Mouse (Mus musculus) lung, postnatal 36 days (tissue): Measurements from ENCODE around the gene Ppdpf.

Experiments
- DNase-seq: peaks from one replicate; pipeline ENCODE4 v3.0.0; 2022; ENCODE audit warnings: mixed read lengths

The Ppdpf gene

DNA sequence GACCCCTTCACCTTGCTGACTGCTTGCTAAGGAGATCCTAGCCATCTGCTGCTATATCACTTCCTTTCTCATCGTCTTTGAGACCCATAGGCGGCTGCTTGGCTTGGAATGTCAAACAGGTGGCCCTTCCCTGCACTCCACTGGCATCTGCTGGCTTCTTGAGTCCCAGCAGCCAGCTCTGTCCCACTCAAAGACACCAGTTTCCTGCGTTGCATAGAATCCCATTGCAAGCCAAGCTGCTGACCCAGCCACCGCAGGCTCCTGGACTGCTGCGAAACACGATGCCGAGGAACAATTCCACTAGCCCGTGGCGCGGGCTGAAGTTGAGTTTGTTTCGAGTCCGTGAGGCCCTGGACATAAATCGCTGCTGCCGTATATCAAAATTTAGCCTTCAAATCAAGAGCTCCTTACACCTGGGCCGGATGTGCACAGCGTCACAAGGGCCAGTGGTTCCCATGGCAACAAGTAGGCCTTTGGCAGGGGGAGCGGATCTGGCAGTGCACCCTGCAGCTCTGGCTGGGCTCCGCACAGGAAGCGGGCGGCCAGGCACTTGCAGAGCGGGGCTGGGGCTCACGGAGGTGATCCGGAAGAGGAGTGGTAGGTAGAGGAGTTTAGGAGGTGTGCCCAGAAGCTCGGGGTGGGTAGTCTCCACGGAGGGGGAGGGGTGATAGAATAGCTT lies 32.6 kb downstream of the Ppdpf start, which contains the start of gene Fndc11:
TSS of gene Fndc11 (plus strand) at position 476 of the 679 bp plus-strand sequence.
- DNase-seq, result peak; percentile 94

DNA sequence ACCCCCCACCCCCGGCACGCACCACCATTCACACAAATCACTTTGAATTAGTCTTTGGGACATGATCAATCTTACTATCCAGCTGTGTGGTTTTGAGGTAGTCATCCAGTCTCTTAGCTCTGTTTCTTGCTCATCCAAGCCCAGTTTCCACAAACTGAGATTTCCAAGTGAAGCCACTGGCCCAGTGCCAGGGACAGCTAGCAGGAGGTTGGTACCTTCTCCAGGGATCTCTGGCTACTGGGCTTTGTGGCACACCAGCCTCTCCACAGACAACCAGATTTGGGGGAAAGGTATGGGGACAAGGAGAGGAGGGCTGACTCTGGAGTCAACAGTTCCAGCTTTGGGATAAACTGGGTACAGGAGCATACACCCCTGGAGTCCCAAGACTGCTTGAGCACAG lies 33.3 kb downstream of the Ppdpf start:
- no peak for DNase-seq

DNA sequence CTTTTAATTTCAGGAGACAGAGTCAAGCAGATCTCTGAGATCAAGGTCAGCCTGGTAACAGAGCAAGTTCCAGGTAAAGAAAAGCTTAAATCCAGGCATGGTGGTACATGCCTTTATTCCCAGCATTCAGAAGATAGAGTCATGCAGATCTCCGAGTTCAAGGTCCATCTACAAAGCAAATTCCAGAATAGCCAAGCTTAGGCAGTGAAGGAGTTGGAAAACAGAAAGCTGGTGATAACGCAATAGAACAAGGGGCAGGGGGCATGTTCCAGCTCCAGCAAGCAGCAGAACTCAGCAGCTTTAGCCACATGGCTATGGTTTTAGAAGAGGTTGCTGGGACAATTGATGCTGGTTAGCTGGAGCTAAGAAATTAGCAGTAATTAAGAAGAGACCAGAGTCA lies 37.9 kb downstream of the Ppdpf start:
- no peak for DNase-seq

DNA sequence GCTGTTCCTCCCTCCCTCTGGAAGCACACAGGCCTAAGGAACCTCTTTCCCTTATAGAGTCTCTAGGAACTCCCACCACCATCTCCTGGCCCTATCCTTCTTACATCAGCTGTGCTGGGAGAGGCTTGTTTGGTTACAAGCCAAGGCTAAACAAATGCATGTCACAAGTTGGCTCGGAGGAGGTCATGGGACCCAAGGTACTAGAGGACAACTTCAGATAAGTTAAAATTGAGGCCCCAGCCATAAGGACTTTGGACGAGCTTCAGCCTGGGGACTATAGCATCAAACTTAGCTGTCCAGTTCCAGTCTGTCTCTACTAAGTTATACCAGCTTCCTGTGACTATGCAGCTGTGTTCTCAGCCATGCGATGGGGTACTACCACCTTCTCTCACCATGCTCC lies 40.1 kb downstream of the Ppdpf start:
- DNase-seq, result no peak

DNA sequence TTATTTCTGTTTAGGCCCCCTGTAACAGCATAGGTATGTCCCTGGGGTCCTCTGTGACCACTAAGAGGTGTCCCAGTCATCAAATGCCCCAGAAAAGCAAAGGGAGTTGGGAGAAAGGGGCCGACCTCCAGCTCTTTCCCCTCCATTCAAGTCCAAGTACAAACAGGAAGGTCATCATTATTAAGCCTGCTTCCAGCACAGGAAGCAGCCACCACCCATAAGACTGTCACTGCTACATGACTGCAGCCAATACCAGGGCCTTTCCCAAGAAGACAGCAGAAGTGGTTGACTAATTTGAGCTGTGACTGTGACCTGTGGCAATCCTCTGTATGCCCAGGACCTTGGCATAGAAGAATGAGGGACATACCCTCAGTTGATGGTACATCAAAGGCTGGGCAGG lies 41.3 kb downstream of the Ppdpf start:
- DNase-seq, result peak; percentile 69

DNA sequence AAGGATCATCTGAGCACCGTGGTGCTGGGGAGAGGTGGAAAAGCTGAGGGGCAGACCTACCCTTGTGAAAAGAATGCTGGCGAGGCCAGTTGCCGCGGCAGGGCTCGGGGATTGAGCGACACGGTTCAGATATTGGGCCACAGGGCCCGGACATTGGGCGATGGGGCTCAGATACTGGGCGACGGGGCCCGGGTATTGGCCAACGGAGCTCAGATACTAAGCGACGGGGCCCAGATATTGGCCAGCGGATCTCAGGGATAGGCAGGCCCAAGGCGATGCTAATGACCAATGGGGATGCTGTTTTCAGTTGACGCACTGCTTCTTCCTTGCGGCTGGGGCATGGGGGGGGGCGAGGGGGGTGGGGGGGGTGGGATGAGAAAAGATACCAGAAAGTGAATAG lies 44.1 kb downstream of the Ppdpf start:
- DNase-seq, result no peak

DNA sequence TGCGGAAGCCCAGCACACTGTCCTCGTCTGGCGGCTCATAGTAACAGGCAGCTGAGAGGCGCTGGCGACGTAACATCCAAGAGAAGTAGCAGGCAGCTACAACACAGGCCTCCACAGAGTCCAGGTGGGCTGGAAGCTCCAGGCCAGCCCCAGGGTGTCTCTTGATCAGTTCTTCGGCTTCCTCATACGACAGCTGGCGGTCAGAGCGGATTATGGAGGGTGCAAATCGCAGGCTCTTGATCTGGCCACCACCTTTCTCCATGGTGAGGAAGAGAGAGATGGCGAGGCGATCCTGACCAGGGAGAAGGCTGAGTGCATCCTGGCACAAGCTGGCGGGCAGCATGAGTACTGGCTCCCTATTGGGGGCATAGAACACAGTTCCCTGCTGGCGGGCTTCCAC lies 46.4 kb downstream of the Ppdpf start:
- DNase-seq, result no peak

DNA sequence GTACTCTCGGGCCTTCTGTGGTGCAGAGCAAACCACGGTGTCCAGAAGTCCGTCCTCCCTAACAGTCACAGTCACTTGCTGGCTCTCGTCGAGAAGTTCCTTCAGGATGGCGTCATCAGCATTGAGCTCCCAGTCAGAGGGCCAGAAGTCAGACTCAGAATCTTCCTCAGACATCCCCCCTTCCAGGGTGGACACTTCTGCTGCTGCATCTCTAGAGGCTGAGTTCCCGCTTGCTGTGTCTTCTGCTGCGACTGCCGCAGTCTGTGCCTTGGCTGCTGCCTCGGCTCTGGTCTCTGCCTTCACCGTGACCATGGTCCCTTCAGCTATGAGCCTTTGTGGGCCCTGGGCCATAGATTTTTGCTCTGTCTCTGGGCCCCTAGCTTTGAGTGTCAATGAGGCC lies 47.6 kb downstream of the Ppdpf start:
- DNase-seq, result no peak

DNA sequence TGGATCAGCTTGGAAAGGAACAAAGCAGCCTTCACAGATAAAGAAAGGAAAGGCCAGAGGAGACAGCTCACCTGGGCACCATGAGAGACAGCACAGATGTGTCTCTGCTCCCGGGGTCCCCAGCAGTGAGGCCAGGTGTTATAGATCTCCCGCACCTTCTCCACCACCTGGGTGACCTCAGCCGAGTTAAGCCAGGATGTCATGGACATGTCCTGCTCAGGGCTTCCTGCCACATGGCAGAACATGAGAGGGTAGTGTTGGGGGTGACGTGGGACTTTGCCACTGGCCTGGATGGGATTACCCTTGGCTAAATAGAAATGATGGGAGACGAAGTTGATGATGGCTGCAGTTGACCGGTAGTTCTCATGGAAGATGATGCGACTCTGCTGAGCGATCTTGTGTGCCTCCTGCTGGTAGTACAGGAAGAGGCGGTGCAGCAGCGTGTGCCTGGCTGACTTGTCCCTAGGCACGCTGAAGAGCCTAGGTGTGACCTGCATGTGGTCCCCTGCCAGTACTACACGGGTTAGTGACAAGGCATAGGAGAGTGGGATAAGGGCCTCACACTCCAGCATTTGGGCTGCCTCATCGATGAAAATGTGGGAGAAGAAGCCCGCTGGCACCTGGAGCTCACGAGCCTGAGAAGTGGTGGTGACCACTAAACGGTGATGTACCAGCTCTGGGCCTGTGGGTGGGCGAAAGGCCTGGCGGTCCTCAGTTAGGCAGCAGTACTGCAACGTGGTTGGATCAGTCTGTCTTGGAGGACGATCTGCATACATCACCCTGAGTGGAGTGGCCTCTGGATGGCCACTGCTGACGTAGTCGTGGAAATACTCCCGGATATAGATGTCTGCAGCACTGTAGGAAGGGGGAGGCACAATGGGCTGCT lies 48.9 kb downstream of the Ppdpf start:
- peak; percentile 49 for DNase-seq

DNA sequence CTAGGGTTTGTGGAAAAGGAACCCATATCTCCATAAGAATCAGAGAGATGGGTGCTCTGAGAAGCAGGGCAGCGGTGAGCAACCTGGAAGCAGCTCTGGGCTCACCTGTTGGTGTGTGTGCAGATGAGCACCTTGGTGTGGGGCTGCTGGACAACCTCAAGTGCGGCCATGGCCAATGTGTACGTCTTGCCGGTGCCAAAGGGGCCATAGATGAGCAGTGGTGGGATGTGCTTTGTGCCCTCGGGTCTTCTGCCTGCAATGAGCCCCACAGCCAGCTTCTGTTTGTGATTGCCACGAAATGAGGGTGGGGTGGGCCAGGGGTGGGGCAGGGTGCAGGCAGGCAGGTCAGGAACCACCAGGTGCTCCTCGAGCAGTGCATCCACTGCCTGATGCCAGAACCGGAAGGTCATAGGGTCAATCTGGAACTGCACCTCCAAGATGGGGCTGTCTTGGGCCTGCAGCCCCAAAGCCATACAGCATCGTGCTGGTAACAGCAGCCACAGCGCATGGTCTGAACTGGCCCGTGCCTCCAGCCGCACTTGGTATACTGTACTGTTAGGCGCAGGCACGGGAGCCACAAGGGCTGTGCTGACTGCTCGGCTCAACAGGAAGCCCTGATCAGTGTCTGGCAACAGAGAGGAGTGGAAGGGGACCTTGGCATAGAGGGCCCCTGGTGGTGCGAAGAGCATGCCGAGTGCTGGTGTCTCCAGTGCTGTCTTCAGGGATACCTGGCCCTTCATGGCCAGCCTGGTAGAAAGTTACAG lies 50.4 kb downstream of the Ppdpf start:
- DNase-seq, result no peak

DNA sequence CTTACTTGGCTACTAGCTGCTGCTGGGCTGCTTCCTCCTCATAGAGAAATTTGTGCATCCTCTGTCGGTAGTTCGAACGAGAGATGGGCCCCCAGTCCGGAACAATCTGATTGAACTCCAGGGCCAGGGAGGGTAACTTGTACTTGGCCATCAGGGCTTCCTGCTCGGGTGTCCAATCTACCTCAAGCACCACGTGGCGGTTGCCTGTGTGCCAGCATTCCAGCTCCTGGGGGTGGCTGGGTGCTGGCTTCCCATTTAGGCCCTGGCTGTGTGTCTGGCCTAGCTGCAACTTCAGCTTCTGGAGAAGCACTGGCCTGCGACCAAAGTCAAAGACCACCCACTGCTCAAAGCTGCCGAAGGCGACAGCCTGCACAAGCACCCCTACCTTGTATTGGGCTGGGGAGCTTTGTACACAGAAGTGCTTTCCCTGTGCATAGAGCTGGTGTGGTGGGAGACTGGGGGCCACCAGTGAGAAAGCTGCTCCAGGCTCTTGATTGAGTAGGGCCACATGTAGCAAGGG lies 51.1 kb downstream of the Ppdpf start:
- no peak for DNase-seq
